Mouse (Mus musculus): ENCODE data around the gene Otof. TPM values are rescaled to one million over a fixed set of nuclear protein-coding genes. Genes with fewer than 3 reads are reported as not detected.

The Otof gene
- polyA plus RNA-seq, 1 experiment from 2014 or later = 0.23 TPM

DNA sequence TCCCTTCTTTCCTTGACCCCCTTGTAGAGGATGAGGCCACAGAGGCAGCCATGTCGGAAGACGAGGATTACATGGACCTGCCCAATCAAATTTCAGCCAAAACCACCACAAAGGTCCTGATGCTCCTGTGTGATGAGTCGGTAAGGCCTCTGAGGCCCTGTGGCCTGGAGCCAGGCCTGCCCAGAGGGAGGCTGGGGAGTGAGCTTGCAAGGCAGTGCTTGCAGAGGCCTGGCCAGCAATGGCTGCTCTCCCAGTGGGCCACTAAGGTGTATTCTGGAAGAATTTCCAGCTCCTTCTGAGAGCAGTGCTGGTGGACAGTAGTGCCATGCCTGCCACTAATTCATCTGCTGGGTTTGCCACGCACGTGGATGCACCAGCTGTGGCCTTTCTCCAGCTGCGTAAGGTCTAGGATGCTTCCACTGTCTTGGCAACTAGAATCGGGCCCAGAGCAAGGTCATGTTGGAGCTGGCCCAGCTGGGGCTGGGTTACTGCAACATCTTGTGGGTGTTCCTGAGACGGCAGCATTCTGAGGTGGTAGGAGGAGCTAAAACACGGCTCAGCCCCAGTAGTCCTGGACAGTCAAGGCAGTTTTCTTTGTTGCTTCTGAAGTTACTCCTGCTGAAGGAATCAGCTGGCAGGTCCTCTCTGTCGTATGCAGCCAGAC lies 103.2 kb downstream of the Otof start:
- H3K4me1 ChIP-seq = no peaks in the 10 kb centered on the region
- no peaks in the 10 kb centered on the region for H3K9me3 ChIP-seq
- 91% methylated on average over 10 of the region's 10 CpGs for WGBS
- H3K36me3 ChIP-seq (replicated peaks) = no peaks in the 10 kb centered on the region
- H3K27ac ChIP-seq = no peak overlapping the region
- no peaks in the 10 kb centered on the region for H3K27me3 ChIP-seq
- H3K9ac ChIP-seq = no peak overlapping the region
- no peak overlapping the region for H3K4me2 ChIP-seq
- H3K4me3 ChIP-seq (replicated peaks) = no peak overlapping the region
- ATAC-seq (ENCODE audit: low FRiP score) = no peak

GRCm38 (mm10) chr5:30356647-30357046 lies 105.1 kb downstream of the Otof start:
- Histone ChIP-seq H3K27ac (no peak overlapping the region), H3K4me2 (no peak overlapping the region), H3K4me1 (no peaks in the 10 kb centered on the region), H3K9me3 (no peaks in the 10 kb centered on the region), H3K4me3 (replicated peaks) (no peak overlapping the region), H3K9ac (no peak overlapping the region), H3K27me3 (no peaks in the 10 kb centered on the region), H3K36me3 (replicated peaks) (no peaks in the 10 kb centered on the region)
- WGBS = 85% methylated on average over 7 of the region's 7 CpGs
- no peak for ATAC-seq (ENCODE audit: low FRiP score)

- Histone ChIP-seq H3K4me1 (no peaks in the 10 kb centered on the region), H3K27ac (no peak overlapping the region), H3K27me3 (no peaks in the 10 kb centered on the region), H3K36me3 (replicated peaks) (no peaks in the 10 kb centered on the region), H3K9ac (no peak overlapping the region), H3K4me2 (no peak overlapping the region), H3K9me3 (no peaks in the 10 kb centered on the region), H3K4me3 (replicated peaks) (no peak overlapping the region)
- 88% methylated on average over 14 of the region's 14 CpGs for WGBS
- no peak for ATAC-seq (ENCODE audit: low FRiP score)
Observed at GRCm38 (mm10) chr5:30355559-30356159, 106.1 kb downstream of the Otof start.

- H3K9ac ChIP-seq = no peak overlapping the region
- no peak overlapping the region for H3K4me2 ChIP-seq
- no peak for ATAC-seq (ENCODE audit: low FRiP score)
- H3K4me3 ChIP-seq (replicated peaks) = no peak overlapping the region
- H3K27me3 ChIP-seq = no peaks in the 10 kb centered on the region
- no peaks in the 10 kb centered on the region for H3K9me3 ChIP-seq
- H3K36me3 ChIP-seq (replicated peaks) = no peaks in the 10 kb centered on the region
- no peaks in the 10 kb centered on the region for H3K4me1 ChIP-seq
- H3K27ac ChIP-seq = no peak overlapping the region
- 87% methylated on average over 7 of the region's 7 CpGs for WGBS
Observed at GRCm38 (mm10) chr5:30355114-30355513, 106.6 kb downstream of the Otof start.

GRCm38 (mm10) chr5:30353605-30354004 lies 108.1 kb downstream of the Otof start:
- Histone ChIP-seq H3K36me3 (replicated peaks) (no peaks in the 10 kb centered on the region), H3K27ac (no peak overlapping the region), H3K9ac (no peak overlapping the region), H3K4me3 (replicated peaks) (no peak overlapping the region), H3K4me2 (no peak overlapping the region), H3K9me3 (no peaks in the 10 kb centered on the region), H3K27me3 (no peaks in the 10 kb centered on the region), H3K4me1 (no peaks in the 10 kb centered on the region)
- no peak for ATAC-seq (ENCODE audit: low FRiP score)
- WGBS = 57% methylated on average over 3 of the region's 3 CpGs

GRCm38 (mm10) chr5:30343886-30344285 lies 117.8 kb downstream of the Otof start:
- Histone ChIP-seq H3K9ac (no peak overlapping the region), H3K27me3 (peaks cover 21% of the 10 kb centered on the region), H3K27ac (no peak overlapping the region), H3K4me1 (peaks cover 6% of the 10 kb centered on the region; the same call in 1 of the 2 replicates), H3K9me3 (no peaks in the 10 kb centered on the region), H3K4me3 (replicated peaks) (no peak overlapping the region), H3K36me3 (replicated peaks) (no peaks in the 10 kb centered on the region), H3K4me2 (no peak overlapping the region)
- ATAC-seq (ENCODE audit: low FRiP score) = no peak
- WGBS = 89% methylated on average over 5 of the region's 5 CpGs

GRCm38 (mm10) chr5:30343107-30343506 lies 118.6 kb downstream of the Otof start:
- Histone ChIP-seq H3K9ac (peak overlapping the region; percentile 42), H3K4me3 (replicated peaks) (peak overlapping the region; percentile 27), H3K4me1 (peaks cover 6% of the 10 kb centered on the region; the same call in 1 of the 2 replicates), H3K27me3 (peaks cover 21% of the 10 kb centered on the region), H3K27ac (no peak overlapping the region), H3K4me2 (peak overlapping the region; percentile 62), H3K9me3 (no peaks in the 10 kb centered on the region), H3K36me3 (replicated peaks) (no peaks in the 10 kb centered on the region)
- peak; percentile 36; the same call in 1 of the 2 replicates for ATAC-seq (ENCODE audit: low FRiP score)
- WGBS = 2% methylated on average over 9 of the region's 9 CpGs

DNA sequence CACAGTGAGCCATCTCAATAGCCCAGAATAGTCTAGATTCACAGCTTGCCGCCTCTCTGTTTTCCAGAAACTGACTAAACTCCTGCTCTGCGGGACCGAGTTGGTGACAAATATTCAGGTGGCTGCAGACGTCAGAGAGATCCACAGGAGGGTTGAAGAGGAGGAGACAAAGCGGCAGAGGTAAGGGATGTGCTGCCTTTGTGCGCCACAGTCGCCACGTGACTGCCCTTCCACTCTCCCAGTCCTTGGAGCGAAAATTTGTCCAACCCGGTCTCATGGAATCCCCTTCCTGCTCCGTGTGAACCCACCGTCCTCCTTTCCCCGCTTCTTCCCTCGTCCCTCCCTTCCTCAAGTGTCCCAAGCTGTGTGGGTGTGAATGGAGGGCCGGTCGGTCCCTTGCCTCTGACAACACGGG lies 119.1 kb downstream of the Otof start:
- Histone ChIP-seq H3K4me1 (peaks cover 6% of the 10 kb centered on the region; the same call in 1 of the 2 replicates), H3K9ac (peak overlapping the region; percentile 42), H3K27me3 (peaks cover 21% of the 10 kb centered on the region), H3K36me3 (replicated peaks) (no peaks in the 10 kb centered on the region), H3K4me2 (peak overlapping the region; percentile 62), H3K27ac (no peak overlapping the region), H3K9me3 (no peaks in the 10 kb centered on the region), H3K4me3 (replicated peaks) (peak overlapping the region; percentile 27)
- WGBS = 9% methylated on average over 17 of the region's 17 CpGs
- ATAC-seq (ENCODE audit: low FRiP score) = no peak

DNA sequence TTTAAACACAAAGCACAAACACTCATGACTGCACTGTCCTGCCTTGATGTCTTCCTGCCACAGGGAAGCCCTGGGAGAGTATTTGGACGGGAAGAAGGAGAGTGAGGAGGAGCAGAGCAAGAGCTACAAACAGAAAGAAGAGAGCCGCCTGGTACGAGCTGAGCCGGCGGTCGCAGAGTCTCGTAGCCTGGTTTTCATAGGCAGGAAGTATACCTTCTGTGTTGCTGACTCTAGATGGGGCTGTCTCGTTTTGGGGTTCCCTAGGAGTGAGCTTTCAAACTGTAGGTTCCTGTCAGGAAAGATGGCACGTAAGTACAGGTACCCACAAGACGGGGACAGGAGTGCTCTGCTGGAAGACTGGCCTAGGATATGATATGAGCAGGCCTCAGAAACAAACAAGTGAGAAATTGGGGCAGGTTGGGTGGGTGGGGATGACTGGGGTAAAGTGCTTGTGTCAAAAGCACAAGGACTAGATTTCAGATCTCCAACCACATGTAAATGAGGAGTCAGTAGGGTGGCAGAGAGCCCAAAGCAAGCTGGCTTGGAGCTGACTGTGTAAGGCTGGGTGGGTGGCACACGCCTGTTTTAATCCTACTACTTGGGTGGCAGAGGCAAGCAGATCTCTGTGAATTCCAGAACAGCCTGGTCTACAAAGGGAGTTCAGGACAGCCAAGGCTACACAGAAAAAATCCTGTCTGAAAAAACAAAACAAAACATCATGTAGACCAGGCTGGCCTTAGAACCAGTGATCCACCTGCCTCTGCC lies 119.9 kb downstream of the Otof start:
- Histone ChIP-seq H3K27ac (no peak overlapping the region), H3K36me3 (replicated peaks) (no peaks in the 10 kb centered on the region), H3K4me2 (no peak overlapping the region), H3K9ac (no peak overlapping the region), H3K27me3 (peaks cover 20% of the 10 kb centered on the region), H3K4me3 (replicated peaks) (no peak overlapping the region), H3K4me1 (peaks cover 6% of the 10 kb centered on the region; the same call in 1 of the 2 replicates), H3K9me3 (no peaks in the 10 kb centered on the region)
- ATAC-seq (ENCODE audit: low FRiP score) = no peak
- 78% methylated on average over 11 of the region's 11 CpGs for WGBS

- Histone ChIP-seq H3K9ac (no peak overlapping the region), H3K4me3 (replicated peaks) (no peak overlapping the region), H3K27ac (no peak overlapping the region), H3K36me3 (replicated peaks) (no peaks in the 10 kb centered on the region), H3K9me3 (no peaks in the 10 kb centered on the region), H3K27me3 (peaks cover 18% of the 10 kb centered on the region), H3K4me2 (no peak overlapping the region), H3K4me1 (peaks cover 6% of the 10 kb centered on the region; the same call in 1 of the 2 replicates)
- WGBS = 77% methylated on average over 5 of the region's 5 CpGs
- no peak for ATAC-seq (ENCODE audit: low FRiP score)
Observed at GRCm38 (mm10) chr5:30340815-30341214, 120.9 kb downstream of the Otof start.

All from forebrain, embryonic 12.5 days (tissue).